Mouse (Mus musculus) ovary, postnatal 14 days (tissue): ENCODE results near the gene Arhgap23.

ENCODE experiments used
- DNase-seq: peaks from one replicate; pipeline ENCODE4 v3.0.0; 2022; ENCODE audit warnings: low spot score

Gene Arhgap23

GRCm38 (mm10) chr11:97406094-97406951, 9.0 kb upstream of the Arhgap23 start:
- no peak for DNase-seq

- no peak for DNase-seq
Measured at GRCm38 (mm10) chr11:97407456-97407855, 7.9 kb upstream of the Arhgap23 start.

GRCm38 (mm10) chr11:97408171-97408570, 7.2 kb upstream of the Arhgap23 start:
- DNase-seq: peak; percentile 78

GRCm38 (mm10) chr11:97410958-97411357, 4.4 kb upstream of the Arhgap23 start:
- DNase-seq: no peak

- no peak for DNase-seq
Measured at GRCm38 (mm10) chr11:97412117-97412516, 3.2 kb upstream of the Arhgap23 start.

GRCm38 (mm10) chr11:97412808-97413347, 2.5 kb upstream of the Arhgap23 start:
- no peak for DNase-seq

- peak; percentile 48 for DNase-seq
Measured at GRCm38 (mm10) chr11:97415712-97416636, 641 bp downstream of the Arhgap23 start.

- DNase-seq: no peak
Measured at GRCm38 (mm10) chr11:97416637-97417035, 1.3 kb downstream of the Arhgap23 start.

- no peak for DNase-seq
Measured at GRCm38 (mm10) chr11:97418834-97419539, 3.7 kb downstream of the Arhgap23 start.

GRCm38 (mm10) chr11:97419540-97419900, 4.2 kb downstream of the Arhgap23 start:
- no peak for DNase-seq

GRCm38 (mm10) chr11:97422507-97422906, 7.2 kb downstream of the Arhgap23 start:
- no peak for DNase-seq

- DNase-seq: no peak
Measured at GRCm38 (mm10) chr11:97424092-97424692, 8.9 kb downstream of the Arhgap23 start.

GRCm38 (mm10) chr11:97424802-97425201, 9.5 kb downstream of the Arhgap23 start:
- no peak for DNase-seq

- DNase-seq: no peak
Measured at GRCm38 (mm10) chr11:97427794-97428725, 12.7 kb downstream of the Arhgap23 start.

GRCm38 (mm10) chr11:97428726-97429077, 13.4 kb downstream of the Arhgap23 start:
- DNase-seq: no peak

- DNase-seq: no peak
Measured at GRCm38 (mm10) chr11:97429615-97430014, 14.3 kb downstream of the Arhgap23 start.

- peak; percentile 47 for DNase-seq
Measured at GRCm38 (mm10) chr11:97432015-97432414, 16.7 kb downstream of the Arhgap23 start.

- no peak for DNase-seq
Measured at GRCm38 (mm10) chr11:97432983-97433539, 17.7 kb downstream of the Arhgap23 start.

- DNase-seq: no peak
Measured at GRCm38 (mm10) chr11:97434121-97434520, 18.8 kb downstream of the Arhgap23 start.
